Mouse (Mus musculus) kidney, embryonic 15.5 days (tissue): ENCODE measurements at regions not wholly inside any gene's neighbourhood (a gene's known extent, or its start where the extent isn't known, plus 50 kb on each side); places are given as distances from the start of the nearest gene placed in this dataset.
"Not testable (repeated sequence)": the region's sequence is repeated elsewhere in the genome, so short reads cannot be mapped to it uniquely, and the experiment has no call there.

Experiments used
- ATAC-seq: fragments of 200-750 bp; cut with Nextera tagmentation; replicated peaks from 2 replicates; pipeline ENCODE4 v1.8.0; 2017; ENCODE audit warnings: moderate TSS enrichment; ENCODE audit not compliant: low FRiP score
- H3K27ac ChIP-seq: fragments of 300-500 bp; sonication (generic); 2 replicates; pipeline ENCODE4 v1.5.1; 2015; ENCODE audit warnings: mild to moderate bottlenecking, inconsistent platforms
- H3K27me3 ChIP-seq: fragments of 300-500 bp; sonication (generic); 2 replicates; pipeline ENCODE4 v1.6.1; 2015; ENCODE audit warnings: inconsistent platforms
- H3K36me3 ChIP-seq: fragments of 300-500 bp; sonication (generic); 2 replicates; pipeline ENCODE4 v1.6.1; 2015; ENCODE audit warnings: inconsistent platforms
- H3K4me1 ChIP-seq: fragments of 300-500 bp; sonication (generic); 2 replicates; pipeline ENCODE4 v1.6.1; 2015; ENCODE audit warnings: inconsistent platforms
- H3K4me2 ChIP-seq: fragments of 300-500 bp; sonication (generic); 2 replicates; pipeline ENCODE4 v1.6.1; 2015; ENCODE audit warnings: moderate library complexity, mild to moderate bottlenecking, inconsistent platforms
- H3K4me3 ChIP-seq: fragments of 300-500 bp; sonication (generic); replicated peaks from 2 replicates; pipeline ENCODE4 v1.5.1; 2015; ENCODE audit warnings: mild to moderate bottlenecking, inconsistent platforms
- H3K9ac ChIP-seq: fragments of 300-500 bp; sonication (generic); 2 replicates; pipeline ENCODE4 v1.6.1; 2015; ENCODE audit warnings: mild to moderate bottlenecking, inconsistent platforms
- H3K9me3 ChIP-seq: fragments of 300-500 bp; sonication (generic); replicated peaks from 2 replicates; pipeline ENCODE4 v1.6.1; 2016; ENCODE audit warnings: inconsistent platforms
- WGBS: fragments of 180-500 bp; shearing (Covaris S2); methylation state at CpG from one replicate; pipeline ENCODE4 v1.1.7; 2015; ENCODE audit warnings: mixed read lengths; 5-methylcytosine and 5-hydroxymethylcytosine counted together

- WGBS: 79% methylated on average over 2 of the region's 2 CpGs
- no peaks in the 10 kb centered on the region for H3K9me3 ChIP-seq
- H3K36me3 ChIP-seq: no peaks in the 10 kb centered on the region
- H3K27ac ChIP-seq: no peak overlapping the region
- H3K27me3 ChIP-seq: no peaks in the 10 kb centered on the region
- no peak for ATAC-seq
- no peak overlapping the region for H3K4me3 ChIP-seq
- no peaks in the 10 kb centered on the region for H3K4me1 ChIP-seq
- no peak overlapping the region for H3K4me2 ChIP-seq
- H3K9ac ChIP-seq: no peak overlapping the region
Observed at GRCm38 (mm10) chr3:22815842-22816241, 739.4 kb downstream of the Tbl1xr1 start.

GRCm38 (mm10) chr3:22826485-22826884 is 750.0 kb downstream of the Tbl1xr1 start:
- H3K4me3 ChIP-seq: no peak overlapping the region
- H3K9ac ChIP-seq: no peak overlapping the region
- no peaks in the 10 kb centered on the region for H3K9me3 ChIP-seq
- H3K27me3 ChIP-seq: no peaks in the 10 kb centered on the region
- no peaks in the 10 kb centered on the region for H3K4me1 ChIP-seq
- ATAC-seq: no peak
- WGBS: 83% methylated on average over 4 of the region's 4 CpGs
- H3K36me3 ChIP-seq: no peaks in the 10 kb centered on the region
- no peak overlapping the region for H3K4me2 ChIP-seq
- no peak overlapping the region for H3K27ac ChIP-seq

- no peak for ATAC-seq
- H3K4me2 ChIP-seq: no peak overlapping the region
- H3K4me3 ChIP-seq: no peak overlapping the region
- no peaks in the 10 kb centered on the region for H3K9me3 ChIP-seq
- H3K27ac ChIP-seq: no peak overlapping the region
- H3K36me3 ChIP-seq: no peaks in the 10 kb centered on the region
- no peaks in the 10 kb centered on the region for H3K4me1 ChIP-seq
- H3K9ac ChIP-seq: no peak overlapping the region
- H3K27me3 ChIP-seq: no peaks in the 10 kb centered on the region
- WGBS: 76% methylated on average over 4 of the region's 4 CpGs
Observed at GRCm38 (mm10) chr3:22838986-22839385, 762.5 kb downstream of the Tbl1xr1 start.

- ATAC-seq: no peak
- H3K4me1 ChIP-seq: no peaks in the 10 kb centered on the region
Observed at GRCm38 (mm10) chr3:22850474-22850873, 774.0 kb downstream of the Tbl1xr1 start.

GRCm38 (mm10) chr3:22863595-22863994 is 787.1 kb downstream of the Tbl1xr1 start:
- Histone ChIP-seq H3K27ac (no peak overlapping the region), H3K4me2 (no peak overlapping the region), H3K9me3 (no peaks in the 10 kb centered on the region), H3K4me1 (no peaks in the 10 kb centered on the region), H3K27me3 (no peaks in the 10 kb centered on the region), H3K36me3 (no peaks in the 10 kb centered on the region), H3K9ac (no peak overlapping the region), H3K4me3 (no peak overlapping the region)
- no peak for ATAC-seq
- 74% methylated on average over 2 of the region's 2 CpGs for WGBS

More at GRCm38 (mm10) chr3:22850474-22850873, 774.0 kb downstream of the Tbl1xr1 start:
- Histone ChIP-seq H3K9ac (no peak overlapping the region), H3K4me2 (no peak overlapping the region), H3K9me3 (no peaks in the 10 kb centered on the region), H3K27me3 (no peaks in the 10 kb centered on the region), H3K4me3 (no peak overlapping the region), H3K27ac (no peak overlapping the region), H3K36me3 (no peaks in the 10 kb centered on the region)

- Histone ChIP-seq H3K36me3 (no peaks in the 10 kb centered on the region), H3K4me1 (no peaks in the 10 kb centered on the region), H3K9me3 (no peaks in the 10 kb centered on the region), H3K9ac (no peak overlapping the region), H3K4me2 (no peak overlapping the region), H3K27me3 (no peaks in the 10 kb centered on the region), H3K4me3 (no peak overlapping the region), H3K27ac (no peak overlapping the region)
- ATAC-seq: no peak
- WGBS: 92% methylated on average over 3 of the region's 3 CpGs
Observed at GRCm38 (mm10) chr3:22877883-22878282, 801.4 kb downstream of the Tbl1xr1 start.

GRCm38 (mm10) chr3:22892735-22893134 is 816.3 kb downstream of the Tbl1xr1 start:
- H3K4me2 ChIP-seq: no peak overlapping the region
- H3K27me3 ChIP-seq: no peaks in the 10 kb centered on the region
- no peaks in the 10 kb centered on the region for H3K36me3 ChIP-seq
- H3K9ac ChIP-seq: no peak overlapping the region
- 45% methylated on average over 1 of the region's 1 CpGs for WGBS
- H3K9me3 ChIP-seq: no peaks in the 10 kb centered on the region
- no peak overlapping the region for H3K4me3 ChIP-seq
- no peak overlapping the region for H3K27ac ChIP-seq
- no peak for ATAC-seq
- H3K4me1 ChIP-seq: no peaks in the 10 kb centered on the region

GRCm38 (mm10) chr3:22897651-22898050 is 821.2 kb downstream of the Tbl1xr1 start:
- H3K9me3 ChIP-seq: no peaks in the 10 kb centered on the region
- WGBS: 62% methylated on average over 2 of the region's 2 CpGs
- H3K4me2 ChIP-seq: no peak overlapping the region
- no peak overlapping the region for H3K4me3 ChIP-seq
- no peaks in the 10 kb centered on the region for H3K4me1 ChIP-seq
- H3K27ac ChIP-seq: no peak overlapping the region
- H3K27me3 ChIP-seq: no peaks in the 10 kb centered on the region
- ATAC-seq: 0 out of 2 replicates have a peak, but pooled peaks have one; percentile 62
- H3K36me3 ChIP-seq: no peaks in the 10 kb centered on the region
- no peak overlapping the region for H3K9ac ChIP-seq

- Histone ChIP-seq H3K27me3 (no peaks in the 10 kb centered on the region), H3K4me2 (no peak overlapping the region), H3K36me3 (no peaks in the 10 kb centered on the region), H3K9ac (no peak overlapping the region), H3K4me1 (no peaks in the 10 kb centered on the region), H3K9me3 (no peaks in the 10 kb centered on the region), H3K4me3 (no peak overlapping the region), H3K27ac (no peak overlapping the region)
- ATAC-seq: no peak
- 91% methylated on average over 10 of the region's 10 CpGs for WGBS
Observed at GRCm38 (mm10) chr3:22900966-22901365, 824.5 kb downstream of the Tbl1xr1 start.

GRCm38 (mm10) chr3:22928970-22929369 is 852.5 kb downstream of the Tbl1xr1 start:
- Histone ChIP-seq H3K9me3 (no peaks in the 10 kb centered on the region), H3K4me3 (no peak overlapping the region), H3K27me3 (no peaks in the 10 kb centered on the region), H3K4me1 (no peaks in the 10 kb centered on the region), H3K9ac (no peak overlapping the region), H3K27ac (no peak overlapping the region), H3K4me2 (no peak overlapping the region), H3K36me3 (no peaks in the 10 kb centered on the region)
- 67% methylated on average over 3 of the region's 3 CpGs for WGBS
- no peak for ATAC-seq

- WGBS: 83% methylated on average over 2 of the region's 2 CpGs
- no peak overlapping the region for H3K9ac ChIP-seq
- no peaks in the 10 kb centered on the region for H3K4me1 ChIP-seq
- no peak overlapping the region for H3K4me3 ChIP-seq
- no peak overlapping the region for H3K4me2 ChIP-seq
- H3K27me3 ChIP-seq: no peaks in the 10 kb centered on the region
- no peaks in the 10 kb centered on the region for H3K9me3 ChIP-seq
- H3K27ac ChIP-seq: no peak overlapping the region
- no peaks in the 10 kb centered on the region for H3K36me3 ChIP-seq
- ATAC-seq: no peak
Observed at GRCm38 (mm10) chr3:22929762-22930519, 853.5 kb downstream of the Tbl1xr1 start.

- H3K9me3 ChIP-seq, ATAC-seq, H3K27ac ChIP-seq, H3K27me3 ChIP-seq, H3K4me1 ChIP-seq, H3K9ac ChIP-seq, H3K4me3 ChIP-seq, H3K36me3 ChIP-seq, H3K4me2 ChIP-seq: not testable (repeated sequence)
- 81% methylated on average over 4 of the region's 4 CpGs for WGBS
Observed at GRCm38 (mm10) chr3:22945646-22946045, 869.2 kb downstream of the Tbl1xr1 start.

GRCm38 (mm10) chr3:22947181-22947580 is 870.7 kb downstream of the Tbl1xr1 start:
- no peak overlapping the region for H3K27ac ChIP-seq
- H3K4me2 ChIP-seq: no peak overlapping the region
- no peak overlapping the region for H3K4me3 ChIP-seq
- H3K36me3 ChIP-seq: no peaks in the 10 kb centered on the region
- H3K9me3 ChIP-seq: no peaks in the 10 kb centered on the region
- H3K9ac ChIP-seq: no peak overlapping the region
- H3K27me3 ChIP-seq: no peaks in the 10 kb centered on the region
- H3K4me1 ChIP-seq: no peaks in the 10 kb centered on the region
- 68% methylated on average over 4 of the region's 4 CpGs for WGBS
- no peak for ATAC-seq
